Mouse (Mus musculus): Measurements from ENCODE around the gene Hspb9. TPM values are rescaled to one million over a fixed set of nuclear protein-coding genes. Genes with fewer than 3 reads are reported as not detected.

Gene Hspb9
- polyA plus RNA-seq (2012; rRNA removed; ENCODE audit: low replicate concordance), result not detected in 2 replicates

DNA sequence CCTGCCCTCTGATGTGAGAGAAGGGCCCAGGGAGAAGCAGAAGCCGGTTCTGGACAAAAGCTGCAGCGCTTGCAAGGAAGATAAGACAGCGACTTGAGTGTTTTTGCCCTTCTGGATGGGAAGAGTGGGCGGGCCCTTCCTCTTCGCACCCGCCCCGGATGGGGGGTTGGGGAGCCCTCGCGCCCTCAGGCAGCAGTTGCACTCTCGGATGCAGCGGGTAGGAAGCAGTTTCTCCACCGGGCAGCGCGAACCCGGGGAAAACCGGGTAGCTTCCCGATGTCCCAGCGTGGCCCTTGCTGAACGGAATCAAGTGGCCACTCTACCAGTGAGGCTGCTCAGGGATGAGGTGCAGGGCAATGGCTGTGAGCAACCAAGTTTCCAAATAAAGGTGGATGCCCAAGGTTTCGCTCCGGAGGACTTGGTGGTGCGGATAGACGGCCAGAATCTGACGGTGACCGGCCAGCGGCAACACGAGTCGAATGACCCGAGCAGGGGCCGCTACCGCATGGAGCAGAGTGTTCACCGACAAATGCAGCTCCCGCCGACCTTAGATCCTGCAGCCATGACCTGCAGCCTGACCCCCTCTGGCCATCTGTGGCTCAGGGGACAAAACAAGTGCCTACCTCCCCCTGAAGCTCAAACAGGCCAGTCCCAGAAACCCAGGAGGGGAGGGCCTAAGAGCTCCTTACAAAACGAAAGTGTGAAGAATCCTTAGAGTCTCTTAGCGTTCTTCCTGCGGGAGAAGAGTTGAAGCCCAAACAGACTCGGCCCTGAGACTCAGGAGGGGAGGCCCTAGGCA, at the start of gene Hspb9:
TSS of gene Hspb9 (plus strand) at position 116 of the 799 bp plus-strand sequence.

DNA sequence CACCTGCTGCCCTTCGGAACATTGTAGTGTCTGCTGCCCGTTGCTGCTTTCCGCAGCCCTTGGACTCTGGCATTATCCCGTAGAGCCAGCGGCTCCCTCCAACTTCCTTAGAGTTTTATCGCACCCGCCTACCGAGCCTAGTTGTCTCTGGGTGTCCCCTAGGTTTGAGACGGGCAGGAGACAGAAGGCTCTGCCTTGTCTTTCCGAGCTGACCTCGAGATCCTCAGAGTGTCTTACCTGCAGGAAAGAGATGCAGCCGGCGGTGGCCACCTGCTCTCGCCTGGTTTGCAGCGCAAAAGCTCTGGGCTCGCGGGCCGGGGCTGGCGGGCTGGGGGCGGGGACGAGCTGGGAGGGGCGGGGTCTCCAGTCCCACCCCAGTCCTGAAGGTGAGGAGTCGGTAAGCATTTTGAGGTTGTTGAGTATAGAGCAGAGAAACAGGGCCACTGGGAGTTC, 21.5 kb upstream of the Hspb9 start, which contains the start of gene Zfp385c:
TSS of gene Zfp385c (minus strand) at position 292 of the 453 bp plus-strand sequence.

DNA sequence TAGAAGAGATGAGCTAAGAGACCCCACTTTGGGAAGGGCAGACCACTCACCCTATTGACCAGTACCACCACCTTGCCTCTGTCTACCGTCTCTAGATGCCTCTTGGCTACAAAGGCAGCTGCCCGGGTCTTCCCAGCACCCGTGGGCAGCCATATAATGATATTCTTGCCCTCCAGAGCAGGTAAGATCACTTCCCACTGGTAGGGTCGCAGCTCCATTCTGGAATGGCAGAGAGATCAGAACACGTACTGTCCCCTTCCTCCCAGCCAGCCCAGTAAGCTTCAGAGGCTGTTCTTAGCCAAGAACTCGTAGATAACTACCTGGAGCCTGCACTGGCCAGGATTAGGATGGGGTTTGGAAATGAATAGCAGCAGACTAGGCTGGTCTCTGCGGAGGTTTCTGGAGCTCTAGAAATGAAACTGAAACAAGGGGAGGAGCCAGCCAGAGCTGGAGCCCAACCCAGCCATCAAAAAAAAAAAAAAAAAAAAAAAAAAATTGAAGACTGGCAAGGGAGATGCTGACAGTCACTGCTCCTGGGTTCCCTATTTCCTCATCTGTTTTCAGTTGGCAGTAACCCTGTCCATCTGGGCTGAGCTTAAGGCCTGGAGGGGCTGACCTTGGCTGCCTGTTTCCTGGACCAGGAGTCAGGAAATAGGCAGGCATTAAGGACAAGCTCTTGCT, 9.7 kb upstream of the Hspb9 start, which contains the start of gene Dhx58:
TSS of gene Dhx58 (minus strand) at position 421 of the 681 bp plus-strand sequence.

DNA sequence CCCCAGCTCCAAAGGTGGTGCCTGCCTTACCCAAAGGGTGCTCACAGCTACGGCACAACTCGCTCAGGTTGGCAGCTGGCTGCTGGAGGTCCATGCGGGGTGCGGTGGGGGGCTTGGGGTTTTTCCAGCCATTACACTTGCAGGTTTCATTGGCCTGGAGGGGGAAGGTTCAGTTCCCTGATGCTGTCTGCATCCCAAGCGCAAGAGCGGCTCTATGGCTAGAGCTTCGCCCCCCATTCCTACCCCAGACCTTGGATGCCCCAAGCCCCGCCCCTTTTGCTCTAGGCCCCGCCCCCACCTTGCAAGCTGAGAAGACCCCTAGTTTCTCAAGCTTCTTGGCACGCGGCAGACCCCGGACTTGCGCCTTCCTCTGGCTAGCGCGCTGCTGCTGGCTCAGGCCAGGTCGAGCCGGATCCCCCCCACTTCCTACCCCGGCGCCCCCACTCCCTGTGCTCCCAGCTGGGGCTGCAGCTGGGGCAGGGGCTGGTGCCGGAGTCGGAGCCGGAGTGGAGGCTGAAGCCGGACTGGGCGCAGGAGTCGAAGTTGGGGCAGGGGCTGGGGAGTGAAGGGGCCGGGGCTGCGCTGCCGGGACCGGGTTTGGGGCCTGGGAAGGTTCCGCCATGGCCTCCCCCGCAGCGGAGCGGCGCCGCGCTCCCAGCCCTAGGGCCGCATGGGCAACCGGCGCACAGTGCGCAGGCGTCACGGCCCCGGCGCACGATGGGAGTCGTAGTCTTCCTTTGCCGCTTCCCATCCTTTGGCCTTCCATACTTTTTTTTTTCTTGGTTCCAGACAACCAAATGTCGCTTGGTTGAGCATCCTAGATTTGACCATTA, 1.7 kb upstream of the Hspb9 start, which contains the start of gene Kat2a:
TSS of gene Kat2a (minus strand) at position 683 of the 833 bp plus-strand sequence.

DNA sequence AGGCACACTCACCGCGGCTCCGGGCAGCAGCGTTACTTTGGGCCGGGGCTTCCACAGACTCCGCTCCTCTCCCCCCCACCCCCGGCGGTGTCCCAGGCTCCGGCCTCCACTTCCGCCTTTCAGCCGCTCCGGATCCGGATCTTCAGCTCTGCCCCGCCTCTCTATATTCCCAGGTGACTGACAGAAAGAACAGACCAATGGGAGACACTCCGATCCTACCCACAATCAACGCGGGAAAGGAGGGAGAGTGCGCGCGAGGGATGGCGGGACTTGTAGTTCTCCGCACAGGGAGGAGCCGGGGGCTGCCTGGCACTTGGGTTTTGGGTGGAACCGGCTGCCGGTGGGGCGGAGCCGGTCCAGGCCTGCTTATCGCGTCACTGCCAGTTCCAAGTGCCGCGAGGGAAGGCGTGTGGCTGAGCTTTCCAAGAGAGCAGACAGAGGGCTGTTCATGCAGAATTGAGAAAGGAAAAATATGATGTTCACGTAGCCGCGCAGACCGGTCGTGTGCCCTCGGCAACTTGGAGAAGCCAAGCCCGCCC, 24.5 kb downstream of the Hspb9 start, which contains the start of gene Rab5c:
TSS of gene Rab5c (minus strand) at position 150 of the 539 bp plus-strand sequence.

DNA sequence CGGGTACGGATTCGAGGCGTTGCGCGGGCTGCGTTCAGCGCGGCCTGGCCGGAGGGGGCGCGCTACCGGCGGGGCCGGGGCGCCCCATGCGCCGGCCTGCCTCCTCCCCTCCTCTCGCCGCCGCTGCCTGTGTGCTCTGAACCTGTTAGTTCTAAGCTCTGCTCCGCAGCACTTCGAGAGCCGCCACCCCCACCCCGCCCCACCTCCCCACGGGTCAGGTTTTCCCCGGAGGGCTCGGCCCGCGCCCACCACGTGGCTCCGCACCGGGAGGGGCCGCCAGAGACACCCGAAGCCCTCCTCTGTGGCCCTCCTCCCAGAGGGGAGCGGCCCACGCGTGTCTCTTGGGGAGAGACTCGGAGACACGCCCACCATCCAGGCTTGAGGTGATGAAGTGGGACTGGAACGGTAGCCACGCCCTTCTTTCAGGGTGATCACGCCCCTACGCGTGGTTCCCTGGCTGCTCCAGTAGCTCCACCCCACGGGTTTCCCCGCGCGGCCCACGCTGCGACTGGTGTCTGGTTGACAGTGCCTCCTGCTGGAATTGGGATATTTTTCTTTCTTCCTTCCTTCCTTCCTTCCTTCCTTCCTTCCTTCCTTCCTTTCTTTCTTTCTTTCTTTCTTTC, 46.1 kb downstream of the Hspb9 start, which contains the start of gene Kcnh4:
TSS of gene Kcnh4 (minus strand) at position 332 of the 623 bp plus-strand sequence.

DNA sequence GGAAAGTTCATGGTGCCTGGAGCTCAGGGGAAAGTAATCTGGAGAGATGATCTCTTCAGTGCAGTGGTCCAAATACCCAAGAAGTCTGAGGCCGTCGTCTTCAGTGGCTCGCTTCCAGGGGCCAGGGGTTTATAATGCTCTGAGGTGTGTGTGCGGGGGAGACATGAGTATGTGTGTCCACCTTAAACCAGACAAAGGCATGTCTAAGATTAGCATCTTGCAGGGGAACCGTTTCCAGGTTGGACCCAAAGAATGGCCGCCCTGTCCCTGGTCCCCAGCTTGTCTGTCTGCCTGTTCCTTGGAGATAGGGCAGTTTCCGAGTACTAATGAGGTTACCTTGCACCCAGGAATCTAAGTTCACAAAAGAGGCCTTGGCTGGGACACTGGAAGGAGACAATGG, 49.2 kb downstream of the Hspb9 start, which contains the start of gene Hcrt:
TSS of gene Hcrt (minus strand) at position 101 of the 400 bp plus-strand sequence.

Other genes with a start within 250 kb of the Hspb9 start
- 3.5 and 9.2 TPM in 2 replicates for gene Klhl11, start 241.1 kb upstream of the Hspb9 start, polyA plus RNA-seq (2012; rRNA removed; ENCODE audit: low replicate concordance)
- 867 and 1,359 TPM in 2 replicates for gene Acly, start 185.8 kb upstream of the Hspb9 start, polyA plus RNA-seq (2012; rRNA removed; ENCODE audit: low replicate concordance)
- 1.3 and 1.5 TPM in 2 replicates for gene Ttc25, start 168.2 kb upstream of the Hspb9 start, polyA plus RNA-seq (2012; rRNA removed; ENCODE audit: low replicate concordance)
- gene Cnp, start 138.9 kb upstream of the Hspb9 start, polyA plus RNA-seq (2012; rRNA removed; ENCODE audit: low replicate concordance), result 23.0 and 37.9 TPM in 2 replicates
- gene Nkiras2, start 94.6 kb upstream of the Hspb9 start, polyA plus RNA-seq (2012; rRNA removed; ENCODE audit: low replicate concordance), result 78.7 and 99.3 TPM in 2 replicates
- 40.7 and 54.1 TPM in 2 replicates for gene Dnajc7, start 93.7 kb upstream of the Hspb9 start, polyA plus RNA-seq (2012; rRNA removed; ENCODE audit: low replicate concordance)
- gene Zfp385c, start 21.4 kb upstream of the Hspb9 start, polyA plus RNA-seq (2012; rRNA removed; ENCODE audit: low replicate concordance), result 0.52 and 2.2 TPM in 2 replicates
- 11.7 and 17.3 TPM in 2 replicates for gene Dhx58, start 9.6 kb upstream of the Hspb9 start, polyA plus RNA-seq (2012; rRNA removed; ENCODE audit: low replicate concordance)
- 37.3 and 71.8 TPM in 2 replicates for gene Kat2a, start 1.4 kb upstream of the Hspb9 start, polyA plus RNA-seq (2012; rRNA removed; ENCODE audit: low replicate concordance)
- 253 and 307 TPM in 2 replicates for gene Rab5c, start 24.4 kb downstream of the Hspb9 start, polyA plus RNA-seq (2012; rRNA removed; ENCODE audit: low replicate concordance)
- 0.39 and 1.0 TPM in 2 replicates for gene Kcnh4, start 46.1 kb downstream of the Hspb9 start, polyA plus RNA-seq (2012; rRNA removed; ENCODE audit: low replicate concordance)
- gene Hcrt, start 49.1 kb downstream of the Hspb9 start, polyA plus RNA-seq (2012; rRNA removed; ENCODE audit: low replicate concordance), result not detected in 2 replicates
- 18.3 and 26.9 TPM in 2 replicates for gene Ghdc, start 57.1 kb downstream of the Hspb9 start, polyA plus RNA-seq (2012; rRNA removed; ENCODE audit: low replicate concordance)
- 35.6 and 42.3 TPM in 2 replicates for gene Stat5b, start 136.9 kb downstream of the Hspb9 start, polyA plus RNA-seq (2012; rRNA removed; ENCODE audit: low replicate concordance)
- 46.0 and 63.9 TPM in 2 replicates for gene Stat5a, start 145.5 kb downstream of the Hspb9 start, polyA plus RNA-seq (2012; rRNA removed; ENCODE audit: low replicate concordance)
- 102 and 167 TPM in 2 replicates for gene Stat3, start 225.7 kb downstream of the Hspb9 start, polyA plus RNA-seq (2012; rRNA removed; ENCODE audit: low replicate concordance)